ENCODE assay signal across 22 mouse cellular contexts in genomic region chr16:95804199-95804598, GRCm38 (mm10).
DNase-seq lines count a peak whose midpoint lies in the region; ATAC-seq and TF ChIP-seq lines count a peak whose summit lies in the region.
"Had no signal": no experiment of that assay in that cellular context is flagged by ENCODE, and none has a peak within 500 bp of the region (broad histone marks: within the 10 kb centered on the region; RNA-seq: fewer than 3 reads in every experiment).

No protein-coding gene starts in this region.

- no peaks in the 10 kb centered on the region for H3K4me1 ChIP-seq in liver, embryonic 14.5 days (replicated peaks; ENCODE audit: control insufficient read depth in 2 of 2, insufficient read depth in 2 of 2, low read length in 1 of 2)
- no peaks in the 10 kb centered on the region for H3K4me1 ChIP-seq in liver, embryonic 11.5 days (replicated peaks; ENCODE audit: control insufficient read depth, insufficient read depth, low read length)
- H3K4me1 ChIP-seq in intestine, embryonic 15.5 days (replicated peaks), result no peaks in the 10 kb centered on the region
- H3K4me1 ChIP-seq: midbrain, embryonic 10.5 days had no signal

- peak; percentile 3; the same call in 1 of the 2 replicates for TF ChIP-seq CTCF in liver, embryonic 14.5 days (IDR thresholded peaks at IDR 0.05; ENCODE audit: low read depth)

- no peak overlapping the region for H3K4me3 ChIP-seq in liver, embryonic 14.5 days (ENCODE audit: insufficient read depth in 1 of 2, low read depth in 2 of 2, low read length in 2 of 2)
- H3K4me3 ChIP-seq in liver, embryonic 11.5 days (ENCODE audit: low read depth, low read length), result no peak overlapping the region
- no peak overlapping the region for H3K4me3 ChIP-seq in intestine, embryonic 15.5 days (replicated peaks)
- H3K4me3 ChIP-seq: embryonic facial prominence, embryonic 10.5 days; limb, embryonic 13.5 days; midbrain, embryonic 10.5 days had no signal

- no peaks in the 10 kb centered on the region for H3K27me3 ChIP-seq in liver, embryonic 14.5 days (ENCODE audit: control insufficient read depth, insufficient read depth, low read length)
- H3K27me3 ChIP-seq in liver, embryonic 11.5 days (replicated peaks; ENCODE audit: control insufficient read depth, insufficient read depth, low read length), result no peaks in the 10 kb centered on the region
- H3K27me3 ChIP-seq in intestine, embryonic 15.5 days (replicated peaks), result no peaks in the 10 kb centered on the region
- H3K27me3 ChIP-seq in splenic B cell, adult 2 months (ENCODE audit: control insufficient read depth, insufficient read depth, low read length, poor library complexity, severe bottlenecking), result no peaks in the 10 kb centered on the region
- H3K27me3 ChIP-seq: limb, embryonic 13.5 days had no signal

- TF ChIP-seq EP300 in liver, embryonic 14.5 days (IDR thresholded peaks at IDR 0.05; ENCODE audit: low read depth), result no peak

- ATAC-seq in liver, embryonic 14.5 days (ENCODE audit: insufficient read depth), result no peak
- ATAC-seq in liver, embryonic 11.5 days (replicated peaks; ENCODE audit: low FRiP score), result no peak
- peak; percentile 44; the same call in 1 of the 2 replicates for ATAC-seq in intestine, embryonic 15.5 days

- no peak overlapping the region for H3K4me2 ChIP-seq in liver, embryonic 14.5 days (ENCODE audit: low read depth)
- no peak overlapping the region for H3K4me2 ChIP-seq in liver, embryonic 11.5 days
- no peak overlapping the region for H3K4me2 ChIP-seq in intestine, embryonic 15.5 days (replicated peaks)
- H3K4me2 ChIP-seq: heart, embryonic 11.5 days; limb, embryonic 13.5 days had no signal

- no peaks in the 10 kb centered on the region for H3K9me3 ChIP-seq in liver, embryonic 14.5 days (ENCODE audit: control insufficient read depth, low read length)
- H3K9me3 ChIP-seq in liver, embryonic 11.5 days (ENCODE audit: control insufficient read depth, low read length), result no peaks in the 10 kb centered on the region
- H3K9me3 ChIP-seq in intestine, embryonic 15.5 days, result no peaks in the 10 kb centered on the region
- H3K9me3 ChIP-seq: embryonic facial prominence, embryonic 10.5 days; limb, embryonic 13.5 days; midbrain, embryonic 10.5 days had no signal

- H3K27ac ChIP-seq in liver, embryonic 14.5 days, result no peak overlapping the region
- H3K27ac ChIP-seq in liver, embryonic 11.5 days (ENCODE audit: low read depth, low read length), result no peak overlapping the region
- no peak overlapping the region for H3K27ac ChIP-seq in intestine, embryonic 15.5 days
- H3K27ac ChIP-seq: embryonic facial prominence, embryonic 10.5 days; limb, embryonic 13.5 days; midbrain, embryonic 10.5 days had no signal

- no peaks in the 10 kb centered on the region for H3K36me3 ChIP-seq in liver, embryonic 14.5 days (replicated peaks; ENCODE audit: control insufficient read depth, insufficient read depth, low read depth)
- no peaks in the 10 kb centered on the region for H3K36me3 ChIP-seq in liver, embryonic 11.5 days (ENCODE audit: control insufficient read depth, insufficient read depth, low read length)
- no peaks in the 10 kb centered on the region for H3K36me3 ChIP-seq in intestine, embryonic 15.5 days
- H3K36me3 ChIP-seq in splenic B cell, adult 2 months (ENCODE audit: control insufficient read depth, insufficient read depth, low read length, poor library complexity, severe bottlenecking), result no peaks in the 10 kb centered on the region
- H3K36me3 ChIP-seq: embryonic facial prominence, embryonic 10.5 days; limb, embryonic 13.5 days; midbrain, embryonic 10.5 days had no signal

- H3K9ac ChIP-seq in liver, embryonic 14.5 days (replicated peaks), result no peak overlapping the region
- H3K9ac ChIP-seq in liver, embryonic 11.5 days (ENCODE audit: low read depth, low read length), result no peak overlapping the region
- no peak overlapping the region for H3K9ac ChIP-seq in intestine, embryonic 15.5 days
- H3K9ac ChIP-seq: limb, embryonic 13.5 days had no signal

- WGBS in liver, embryonic 14.5 days (ENCODE audit: insufficient replicate concordance), result 0% methylated on average over 1 of the region's 1 CpGs
- 35% methylated on average over 1 of the region's 1 CpGs for WGBS in liver, embryonic 11.5 days
- 39% methylated on average over 1 of the region's 1 CpGs for WGBS in intestine, embryonic 15.5 days

- DNase-seq in liver, embryonic 14.5 days (ENCODE audit: low read depth in 3 of 3, low spot score in 3 of 3), result no peak
- no peak for DNase-seq in liver, embryonic 11.5 days (ENCODE audit: low spot score)
- DNase-seq in R1 (ENCODE audit: low read depth, low spot score), result peak; percentile 19
- peak; percentile 30 for DNase-seq in splenic B cell, adult 2 months (ENCODE audit: low read depth, low spot score)
- no peak for DNase-seq in embryo, embryonic 11 days
- no peak for DNase-seq in T-cell, adult 2 months (ENCODE audit: low spot score)
- no peak for DNase-seq in heart, adult 9 months (ENCODE audit: low spot score in 2 of 2)
- DNase-seq: adrenal gland, postnatal 36 days; cerebellum, adult 18-20 months; cerebellum, postnatal 36 days; gastrocnemius, postnatal 10 days; heart, postnatal 10 days; layer of hippocampus, postnatal 36 days; lung, postnatal 14 days; retina, postnatal 1 day; right cerebral cortex, postnatal 4 days; thymus, postnatal 4 days had no signal

Comparison
In these comparisons a context has a peak if more than half of its experiments do, and no peak if none do; other contexts are left out.
1. DNase-seq: peak in R1 (single experiment) and splenic B cell, adult 2 months (single experiment); none in liver, embryonic 14.5 days (0 of 3), liver, embryonic 11.5 days (single experiment), embryo, embryonic 11 days (single experiment), T-cell, adult 2 months (single experiment) and heart, adult 9 months (0 of 2).